Mouse (Mus musculus): ENCODE data around the gene Ankrd65. TPM values are rescaled to one million over a fixed set of nuclear protein-coding genes. Genes with fewer than 3 reads are reported as not detected.
"Not testable (repeated sequence)": the region's sequence is repeated elsewhere in the genome, so short reads cannot be mapped to it uniquely, and the experiment has no call there.

Ankrd65 gene
- total RNA-seq (2012; rRNA removed) (not detected in 2 replicates), total RNA-seq (2014; rRNA removed) (not detected in 2 replicates), polyA plus RNA-seq (2012; ENCODE audit: insufficient read length, low read depth) (not detected in 2 replicates)

- H3K27me3 ChIP-seq (replicated peaks): peaks cover 32% of the 10 kb centered on the region
- no peak within 1 kb of the TSS for H3K4me3 ChIP-seq (replicated peaks in 1 of 3; ENCODE audit: low read depth in 2 of 3, low read length in 2 of 3, poor library complexity in 1 of 3)
- DNase-seq (ENCODE audit: extremely low read depth): no peak
- H3K27ac ChIP-seq (ENCODE audit: insufficient read depth, low read depth): no peak within 1 kb of the TSS
- no peak within 1 kb of the TSS for H3K9ac ChIP-seq (ENCODE audit: insufficient read depth, low read depth)
- H3K36me3 ChIP-seq (replicated peaks in 1 of 2; ENCODE audit: control insufficient read depth in 1 of 2, insufficient read depth in 1 of 2, low read length in 1 of 2): no peaks in the 10 kb centered on the region
- no peaks in the 10 kb centered on the region for H3K9me3 ChIP-seq (replicated peaks; ENCODE audit: low read length)
- dilution Hi-C loops (cut with MboI; ENCODE audit: extremely low pct_ligation_motif_present, extremely low pct_unique_long_range_greater_than_20kb, low sequenced_read_pairs): no loop called here
- in situ Hi-C loops (cut with MboI; ENCODE audit: low pct_ligation_motif_present, low pct_unique_long_range_greater_than_20kb, low sequenced_read_pairs): no loop called here
- TF ChIP-seq MXI1 (IDR thresholded peaks at IDR 0.05; ENCODE audit: low read depth, low read length) (no peak), SIN3A (IDR thresholded peaks at IDR 0.05; ENCODE audit: low read length) (no peak), CHD1 (IDR thresholded peaks at IDR 0.05; ENCODE audit: low read depth, low read length) (no peak), BHLHE40 (IDR thresholded peaks at IDR 0.05; ENCODE audit: low read depth, low read length) (no peak), TCF12 (IDR thresholded peaks at IDR 0.05; ENCODE audit: low read depth, low read length) (no peak), KAT2A (IDR thresholded peaks at IDR 0.05; ENCODE audit: insufficient replicate concordance, low read length) (no peak), NRF1 (IDR thresholded peaks at IDR 0.05; ENCODE audit: low read depth, low read length) (no peak), ZNF384 (IDR thresholded peaks at IDR 0.05; ENCODE audit: low read depth, low read length) (no peak), POLR2AphosphoS2 (IDR thresholded peaks at IDR 0.05; ENCODE audit: low read depth, low read length) (no peak), RCOR1 (conservative IDR thresholded peaks at IDR 0.05; ENCODE audit: low read depth, low read length) (no peak), JUN (IDR thresholded peaks at IDR 0.05; ENCODE audit: insufficient read depth, low read depth, low read length) (no peak), IRF4 (IDR thresholded peaks at IDR 0.05; ENCODE audit: low read depth, low read length) (no peak), MEF2A (IDR thresholded peaks at IDR 0.05; ENCODE audit: borderline replicate concordance, low read depth, low read length) (no peak)
- H3K4me1 ChIP-seq (ENCODE audit: control insufficient read depth in 1 of 2, insufficient read depth in 2 of 2): peaks cover 2 to 8% of the 10 kb centered on the region in 2 experiments; a peak in 3 of 4 replicates
- H3K4me2 ChIP-seq (ENCODE audit: insufficient read depth, low read depth, poor library complexity, severe bottlenecking): no peak within 1 kb of the TSS
- H3K79me2 ChIP-seq (replicated peaks; ENCODE audit: control insufficient read depth, extremely low read depth, insufficient read depth, poor library complexity, severe bottlenecking): no peaks in the 10 kb centered on the region
Measured at GRCm38 (mm10) chr4:155790021-155790489, at the start of gene Ankrd65. TSS of gene Ankrd65 (plus strand) at chr4:155790439.

DNA sequence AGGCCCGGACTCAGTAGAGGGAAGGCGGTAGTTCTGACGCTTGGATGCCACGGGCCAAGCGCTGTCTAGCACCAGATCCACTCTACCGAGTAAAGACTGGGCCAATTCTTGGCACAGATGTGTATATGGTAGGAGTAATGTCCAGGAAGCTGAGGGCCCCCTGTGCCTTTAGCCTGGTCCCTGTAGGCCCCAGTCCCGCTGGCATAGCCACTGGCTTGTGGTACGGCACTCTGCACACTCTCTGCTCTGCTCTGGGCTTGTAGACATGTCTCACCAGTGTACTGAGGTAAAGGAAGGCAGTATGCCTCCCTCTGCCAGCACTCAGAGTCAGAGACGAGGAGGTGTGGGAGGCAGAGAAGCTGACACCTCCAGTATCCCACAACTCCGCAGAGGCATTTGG, 49.6 kb upstream of the Ankrd65 start:
- H3K79me2 ChIP-seq (replicated peaks; ENCODE audit: control insufficient read depth, extremely low read depth, insufficient read depth, poor library complexity, severe bottlenecking); H3K9ac ChIP-seq (ENCODE audit: insufficient read depth, low read depth); H3K27me3 ChIP-seq (replicated peaks); dilution Hi-C loops (cut with MboI; ENCODE audit: extremely low pct_ligation_motif_present, extremely low pct_unique_long_range_greater_than_20kb, low sequenced_read_pairs); DNase-seq (ENCODE audit: extremely low read depth); in situ Hi-C loops (cut with MboI; ENCODE audit: low pct_ligation_motif_present, low pct_unique_long_range_greater_than_20kb, low sequenced_read_pairs); H3K4me2 ChIP-seq (ENCODE audit: insufficient read depth, low read depth, poor library complexity, severe bottlenecking); H3K4me3 ChIP-seq (replicated peaks in 1 of 3; ENCODE audit: low read depth in 2 of 3, low read length in 2 of 3, poor library complexity in 1 of 3); H3K27ac ChIP-seq (ENCODE audit: insufficient read depth, low read depth); H3K9me3 ChIP-seq (replicated peaks; ENCODE audit: low read length): not testable (repeated sequence)
- H3K4me1 ChIP-seq (ENCODE audit: control insufficient read depth in 1 of 2, insufficient read depth in 2 of 2): peaks cover 4 to 19% of the 10 kb centered on the region in 2 experiments
- H3K36me3 ChIP-seq (replicated peaks in 1 of 2; ENCODE audit: control insufficient read depth in 1 of 2, insufficient read depth in 1 of 2, low read length in 1 of 2): peaks cover 64 to 86% of the 10 kb centered on the region in 2 experiments

- no peak for DNase-seq (ENCODE audit: extremely low read depth)
- peaks cover 0 to 14% of the 10 kb centered on the region in 2 experiments; a peak in 1 of 4 replicates for H3K4me1 ChIP-seq (ENCODE audit: control insufficient read depth in 1 of 2, insufficient read depth in 2 of 2)
- dilution Hi-C loops (cut with MboI; ENCODE audit: extremely low pct_ligation_motif_present, extremely low pct_unique_long_range_greater_than_20kb, low sequenced_read_pairs): no loop called here
- H3K9ac ChIP-seq (ENCODE audit: insufficient read depth, low read depth): no peak overlapping the region
- H3K27me3 ChIP-seq (replicated peaks): no peaks in the 10 kb centered on the region
- in situ Hi-C loops (cut with MboI; ENCODE audit: low pct_ligation_motif_present, low pct_unique_long_range_greater_than_20kb, low sequenced_read_pairs): no loop called here
- peaks cover 75 to 93% of the 10 kb centered on the region in 2 experiments for H3K36me3 ChIP-seq (replicated peaks in 1 of 2; ENCODE audit: control insufficient read depth in 1 of 2, insufficient read depth in 1 of 2, low read length in 1 of 2)
- H3K4me3 ChIP-seq (replicated peaks in 1 of 3; ENCODE audit: low read depth in 2 of 3, low read length in 2 of 3, poor library complexity in 1 of 3): no peak overlapping the region
- H3K79me2 ChIP-seq (replicated peaks; ENCODE audit: control insufficient read depth, extremely low read depth, insufficient read depth, poor library complexity, severe bottlenecking): 0 out of 2 replicates have a peak, but pooled peaks cover 4% of the 10 kb centered on the region
- no peak overlapping the region for H3K27ac ChIP-seq (ENCODE audit: insufficient read depth, low read depth)
- H3K9me3 ChIP-seq (replicated peaks; ENCODE audit: low read length): no peaks in the 10 kb centered on the region
- no peak overlapping the region for H3K4me2 ChIP-seq (ENCODE audit: insufficient read depth, low read depth, poor library complexity, severe bottlenecking)
- TF ChIP-seq RAD21 (IDR thresholded peaks at IDR 0.05; ENCODE audit: low read depth, low read length) (no peak), ETS1 (conservative IDR thresholded peaks at IDR 0.05; ENCODE audit: low read depth, low read length) (no peak), POLR2AphosphoS2 (IDR thresholded peaks at IDR 0.05; ENCODE audit: low read depth, low read length) (no peak), ELF1 (IDR thresholded peaks at IDR 0.05; ENCODE audit: low read depth, low read length) (no peak), PAX5 (IDR thresholded peaks at IDR 0.05; ENCODE audit: low read length) (no peak), CHD1 (IDR thresholded peaks at IDR 0.05; ENCODE audit: low read depth, low read length) (no peak), MAFK (IDR thresholded peaks at IDR 0.05; ENCODE audit: insufficient replicate concordance, low read length) (no peak), USF2 (conservative IDR thresholded peaks at IDR 0.05; ENCODE audit: low read depth, low read length) (no peak), NELFE (IDR thresholded peaks at IDR 0.05; ENCODE audit: low read depth, low read length) (no peak), MYC (IDR thresholded peaks at IDR 0.05; ENCODE audit: low read depth, low read length) (no peak), UBTF (IDR thresholded peaks at IDR 0.05; ENCODE audit: low read depth, low read length) (no peak), NRF1 (IDR thresholded peaks at IDR 0.05; ENCODE audit: low read depth, low read length) (no peak), JUND (conservative IDR thresholded peaks at IDR 0.05; ENCODE audit: low read depth, low read length) (no peak), TBP (conservative IDR thresholded peaks at IDR 0.05; ENCODE audit: low read depth, low read length) (no peak), MAZ (IDR thresholded peaks at IDR 0.05; ENCODE audit: low read depth, low read length) (no peak), CHD2 (IDR thresholded peaks at IDR 0.05; ENCODE audit: low read length) (no peak)
Measured at GRCm38 (mm10) chr4:155742684-155743083, 47.6 kb upstream of the Ankrd65 start.
